Mouse (Mus musculus) kidney, embryonic 15.5 days (tissue): ENCODE results near the gene Oas1h. TPM values are rescaled to one million over a fixed set of nuclear protein-coding genes. Genes with fewer than 3 reads are reported as not detected.
"Not testable (repeated sequence)": the region's sequence is repeated elsewhere in the genome, so short reads cannot be mapped to it uniquely, and the experiment has no call there.

Experiments used
- ATAC-seq: fragments of 200-750 bp; cut with Nextera tagmentation; replicated peaks from 2 replicates; pipeline ENCODE4 v1.8.0; 2017; ENCODE audit warnings: moderate TSS enrichment; ENCODE audit not compliant: low FRiP score
- H3K27ac ChIP-seq: fragments of 300-500 bp; sonication (generic); 2 replicates; pipeline ENCODE4 v1.5.1; 2015; ENCODE audit warnings: mild to moderate bottlenecking, inconsistent platforms
- H3K27me3 ChIP-seq: fragments of 300-500 bp; sonication (generic); 2 replicates; pipeline ENCODE4 v1.6.1; 2015; ENCODE audit warnings: inconsistent platforms
- H3K36me3 ChIP-seq: fragments of 300-500 bp; sonication (generic); 2 replicates; pipeline ENCODE4 v1.6.1; 2015; ENCODE audit warnings: inconsistent platforms
- H3K4me1 ChIP-seq: fragments of 300-500 bp; sonication (generic); 2 replicates; pipeline ENCODE4 v1.6.1; 2015; ENCODE audit warnings: inconsistent platforms
- H3K4me2 ChIP-seq: fragments of 300-500 bp; sonication (generic); 2 replicates; pipeline ENCODE4 v1.6.1; 2015; ENCODE audit warnings: moderate library complexity, mild to moderate bottlenecking, inconsistent platforms
- H3K4me3 ChIP-seq: fragments of 300-500 bp; sonication (generic); replicated peaks from 2 replicates; pipeline ENCODE4 v1.5.1; 2015; ENCODE audit warnings: mild to moderate bottlenecking, inconsistent platforms
- H3K9ac ChIP-seq: fragments of 300-500 bp; sonication (generic); 2 replicates; pipeline ENCODE4 v1.6.1; 2015; ENCODE audit warnings: mild to moderate bottlenecking, inconsistent platforms
- H3K9me3 ChIP-seq: fragments of 300-500 bp; sonication (generic); replicated peaks from 2 replicates; pipeline ENCODE4 v1.6.1; 2016; ENCODE audit warnings: inconsistent platforms
- WGBS: fragments of 180-500 bp; shearing (Covaris S2); methylation state at CpG from one replicate; pipeline ENCODE4 v1.1.7; 2015; ENCODE audit warnings: mixed read lengths; 5-methylcytosine and 5-hydroxymethylcytosine counted together
- microRNA-seq: library from miRNA; unstranded; fragments of <30 nt; microRNA quantifications from one replicate; pipeline ENCODE4, GENCODE M21; 2016
- polyA plus RNA-seq: library from polyadenylated mRNA; unstranded; fragments of >200 nt; fragmentation: Nextera tagmentation; extraction: Ambion mirVana; gene quantifications from 2 replicates; pipeline ENCODE4 v1.2.1, GENCODE M21; 2015

The Oas1h gene
- polyA plus RNA-seq, 1 experiment from 2014 or later = not detected

- H3K27me3 ChIP-seq, H3K36me3 ChIP-seq, H3K4me1 ChIP-seq, H3K27ac ChIP-seq, ATAC-seq, H3K4me3 ChIP-seq, H3K9ac ChIP-seq, H3K9me3 ChIP-seq: not testable (repeated sequence)
- peak within 1 kb of the TSS; percentile 30 for H3K4me2 ChIP-seq
- 34% methylated on average over 10 of the region's 12 CpGs for WGBS
Observed at GRCm38 (mm10) chr5:120906791-120907733, 45.8 kb downstream of the Oas1h start, which contains the start of gene Oas1a. Oas1a (minus strand) TSS chr5:120907521.

- no peak overlapping the region for H3K4me2 ChIP-seq
- H3K27ac ChIP-seq = no peak overlapping the region
- ATAC-seq = no peak
- WGBS = 52% methylated on average over 7 of the region's 7 CpGs
- no peak overlapping the region for H3K9ac ChIP-seq
- no peak overlapping the region for H3K4me3 ChIP-seq
- no peaks in the 10 kb centered on the region for H3K9me3 ChIP-seq
- H3K4me1 ChIP-seq = no peaks in the 10 kb centered on the region
- no peaks in the 10 kb centered on the region for H3K27me3 ChIP-seq
- H3K36me3 ChIP-seq = no peaks in the 10 kb centered on the region
Observed at GRCm38 (mm10) chr5:120908196-120908920, 47.1 kb downstream of the Oas1h start.

GRCm38 (mm10) chr5:120914204-120914603 lies 53.0 kb downstream of the Oas1h start, which contains the start of gene Oas1d:
Oas1d (plus strand) TSS chr5:120914536.
- not testable (repeated sequence) for H3K4me1 ChIP-seq, H3K27me3 ChIP-seq, ATAC-seq, H3K36me3 ChIP-seq, H3K4me3 ChIP-seq, H3K27ac ChIP-seq, H3K9me3 ChIP-seq, H3K9ac ChIP-seq, H3K4me2 ChIP-seq
- WGBS = 37% methylated on average over 8 of the region's 8 CpGs

DNA sequence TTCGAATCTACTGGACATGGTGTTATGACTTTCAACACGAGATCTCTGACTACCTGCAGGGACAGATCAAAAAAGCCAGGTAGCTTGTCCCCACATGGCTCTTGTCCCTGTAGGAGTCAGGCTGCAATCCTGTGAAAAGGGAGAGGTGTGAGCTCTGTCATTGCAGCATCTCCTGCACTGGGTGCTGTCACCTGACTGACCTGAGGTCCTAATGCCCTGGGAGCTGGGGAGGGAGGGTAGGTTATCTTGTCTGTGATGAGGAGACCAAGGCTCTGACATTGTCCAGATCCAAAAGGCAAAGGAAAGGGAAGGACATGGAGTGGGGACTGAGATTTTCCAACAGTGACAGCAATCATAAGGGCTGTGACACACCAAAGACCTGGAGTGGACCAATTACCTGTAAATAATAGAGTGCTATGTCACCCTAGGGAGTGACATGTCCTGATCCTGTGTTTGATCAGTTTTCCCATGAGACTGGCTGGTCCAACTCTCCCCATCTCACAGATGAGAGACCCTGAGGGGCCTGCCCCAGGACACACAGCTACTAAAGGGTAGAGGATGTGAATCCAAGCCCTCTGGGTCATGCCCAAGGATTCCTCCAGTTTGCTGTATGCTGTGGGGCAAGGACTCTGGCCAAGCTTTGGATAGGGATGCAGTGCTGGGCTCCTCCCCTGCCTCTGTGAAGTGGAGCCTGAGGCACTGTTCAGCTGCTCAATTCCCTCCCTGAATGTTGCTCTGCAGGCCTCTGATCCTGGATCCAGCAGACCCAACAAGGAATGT lies 58.1 kb downstream of the Oas1h start:
- H3K4me1 ChIP-seq, H3K9me3 ChIP-seq, H3K9ac ChIP-seq, H3K27ac ChIP-seq, H3K4me3 ChIP-seq, H3K36me3 ChIP-seq, H3K4me2 ChIP-seq, H3K27me3 ChIP-seq, ATAC-seq: not testable (repeated sequence)
- WGBS = 66% methylated on average over 2 of the region's 2 CpGs

DNA sequence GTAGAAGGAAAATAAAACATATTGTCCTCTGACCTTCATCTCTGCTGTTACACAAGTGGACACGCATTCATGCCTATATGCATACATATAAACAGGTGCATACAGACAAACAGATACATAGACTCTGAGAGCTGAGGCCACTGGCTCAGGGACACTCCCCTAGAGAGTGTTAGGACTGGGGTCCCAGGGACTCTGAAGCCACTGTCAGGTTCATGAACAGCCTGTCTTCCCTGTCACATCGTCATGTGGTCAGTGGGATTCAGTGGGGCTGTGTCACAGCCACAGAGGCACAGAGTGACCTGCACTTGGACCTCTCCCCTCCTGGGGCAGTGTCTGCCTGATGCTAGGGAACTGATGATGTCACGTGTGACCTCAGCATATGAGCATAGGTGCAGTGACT lies 59.1 kb downstream of the Oas1h start:
- Histone ChIP-seq H3K4me3 (no peak overlapping the region), H3K4me2 (no peak overlapping the region), H3K27me3 (no peaks in the 10 kb centered on the region), H3K9ac (no peak overlapping the region), H3K27ac (no peak overlapping the region), H3K36me3 (no peaks in the 10 kb centered on the region), H3K9me3 (no peaks in the 10 kb centered on the region), H3K4me1 (no peaks in the 10 kb centered on the region)
- WGBS = 77% methylated on average over 3 of the region's 3 CpGs
- no peak for ATAC-seq

Small RNA genes lying within 50 kb of the gene (microRNA-seq; reads per million reads assigned to microRNA genes)
- not detected for gene Gm22907

Other genes starting within 250 kb of the Oas1h start
- gene Rita1, start 248.8 kb upstream of the Oas1h start, polyA plus RNA-seq = 15.3 and 16.1 TPM in 2 replicates
- 47.2 and 52.2 TPM in 2 replicates for gene Ddx54, start 248.7 kb upstream of the Oas1h start, polyA plus RNA-seq
- gene Cfap73, start 227.2 kb upstream of the Oas1h start, polyA plus RNA-seq = not detected in 2 replicates
- 0.58 and 0.89 TPM in 2 replicates for gene Rasal1, start 212.6 kb upstream of the Oas1h start, polyA plus RNA-seq
- 7.5 and 8.5 TPM in 2 replicates for gene Dtx1, start 149.5 kb upstream of the Oas1h start, polyA plus RNA-seq
- gene Oas2, start 111.6 kb upstream of the Oas1h start, polyA plus RNA-seq = 0.36 and 0.50 TPM in 2 replicates
- 0.15 and 0.18 TPM in 2 replicates for gene Oas3, start 83.8 kb upstream of the Oas1h start, polyA plus RNA-seq
- not detected in 2 replicates for gene Oas1e, start 65.9 kb upstream of the Oas1h start, polyA plus RNA-seq
- 0.27 and 0.49 TPM in 2 replicates for gene Oas1c, start 48.9 kb upstream of the Oas1h start, polyA plus RNA-seq
- 0.10 TPM in 1 of 2 replicates, not detected in the other for gene Oas1f, start 14.1 kb upstream of the Oas1h start, polyA plus RNA-seq
- 0.68 and 0.81 TPM in 2 replicates for gene Oas1g, start 26.2 kb downstream of the Oas1h start, polyA plus RNA-seq
- 2.4 and 2.6 TPM in 2 replicates for gene Oas1a, start 46.1 kb downstream of the Oas1h start, polyA plus RNA-seq
- not detected in 2 replicates for gene Oas1d, start 53.1 kb downstream of the Oas1h start, polyA plus RNA-seq
- 0.14 and 0.18 TPM in 2 replicates for gene Rph3a, start 148.7 kb downstream of the Oas1h start, polyA plus RNA-seq